Comparison of ENCODE assay signal across 10 mouse cellular contexts in genomic region chr2:102760284-102761072, GRCm38 (mm10).
DNase-seq lines count a peak whose midpoint lies in the region; ATAC-seq and TF ChIP-seq lines count a peak whose summit lies in the region.
"Had no signal": no experiment of that assay in that cellular context is flagged by ENCODE, and none has a peak within 500 bp of the region (broad histone marks: within the 10 kb centered on the region; RNA-seq: fewer than 3 reads in every experiment).

No protein-coding gene starts in this region.

- 77% methylated on average over 5 of the region's 5 CpGs for WGBS in limb, embryonic 14.5 days
- 83% methylated on average over 5 of the region's 5 CpGs for WGBS in limb, embryonic 10.5 days

- H3K27me3 ChIP-seq in limb, embryonic 14.5 days (ENCODE audit: control insufficient read depth, insufficient read depth, low read length): no peaks in the 10 kb centered on the region
- H3K27me3 ChIP-seq in limb, embryonic 10.5 days (ENCODE audit: low read depth, poor library complexity, severe bottlenecking): no peaks in the 10 kb centered on the region
- H3K27me3 ChIP-seq: embryonic facial prominence, embryonic 15.5 days had no signal

- H3K36me3 ChIP-seq in limb, embryonic 14.5 days (ENCODE audit: control insufficient read depth, insufficient read depth, low read length): no peaks in the 10 kb centered on the region
- H3K36me3 ChIP-seq in limb, embryonic 10.5 days: no peaks in the 10 kb centered on the region
- H3K36me3 ChIP-seq: embryonic facial prominence, embryonic 15.5 days had no signal

- no peaks in the 10 kb centered on the region for H3K9me3 ChIP-seq in limb, embryonic 14.5 days (ENCODE audit: control insufficient read depth, low read length)
- H3K9me3 ChIP-seq in limb, embryonic 10.5 days (replicated peaks): no peaks in the 10 kb centered on the region
- H3K9me3 ChIP-seq: embryonic facial prominence, embryonic 15.5 days had no signal

- DNase-seq in frontal cortex, postnatal 36 days (ENCODE audit: low spot score in 2 of 2): no peak
- peak; percentile 37 for DNase-seq in limb, embryonic 14.5 days (ENCODE audit: low spot score)
- DNase-seq in limb, embryonic 10.5 days (ENCODE audit: low spot score): no peak
- DNase-seq in lung, postnatal 4 days: peak; percentile 19 to 54
- DNase-seq in left cerebral cortex, postnatal 14 days (ENCODE audit: low spot score in 2 of 2): no peak
- no peak for DNase-seq in spleen, adult 18-20 months
- DNase-seq: kidney, adult 2 months had no signal

- TF ChIP-seq POLR2A in limb, embryonic 14.5 days (IDR thresholded peaks at IDR 0.05; ENCODE audit: borderline replicate concordance, extremely low read depth, insufficient read depth, insufficient read length): no peak
- TF ChIP-seq POLR2A in embryonic fibroblast, embryonic 13.5 days (IDR thresholded peaks at IDR 0.05; ENCODE audit: low read depth, low read length): no peak

- H3K4me3 ChIP-seq in limb, embryonic 14.5 days (replicated peaks; ENCODE audit: low read length): no peak overlapping the region
- H3K4me3 ChIP-seq in limb, embryonic 10.5 days: no peak overlapping the region
- no peak overlapping the region for H3K4me3 ChIP-seq in embryonic fibroblast, embryonic 13.5 days (ENCODE audit: insufficient read depth, low read length)
- H3K4me3 ChIP-seq: embryonic facial prominence, embryonic 15.5 days had no signal

- intact Hi-C loops in left cerebral cortex, postnatal 14 days (cut with DNase I): no loop called here

- no peak overlapping the region for H3K27ac ChIP-seq in limb, embryonic 14.5 days (replicated peaks; ENCODE audit: low read depth, low read length)
- H3K27ac ChIP-seq in limb, embryonic 10.5 days: no peak overlapping the region
- peak overlapping the region; percentile 55 for H3K27ac ChIP-seq in embryonic fibroblast, embryonic 13.5 days (ENCODE audit: insufficient read depth, low read length)
- H3K27ac ChIP-seq: embryonic facial prominence, embryonic 15.5 days had no signal

- peak; percentile 29 for ATAC-seq in frontal cortex, adult (ENCODE audit: low TSS enrichment)
- no peak for ATAC-seq in limb, embryonic 14.5 days (ENCODE audit: low FRiP score, low read depth)

- no peak for TF ChIP-seq CTCF in embryonic fibroblast, embryonic 13.5 days (IDR thresholded peaks at IDR 0.05; ENCODE audit: borderline replicate concordance, insufficient read depth, low read length)

- H3K4me1 ChIP-seq in limb, embryonic 14.5 days (ENCODE audit: control insufficient read depth, insufficient read depth, low read length): no peaks in the 10 kb centered on the region
- no peaks in the 10 kb centered on the region for H3K4me1 ChIP-seq in limb, embryonic 10.5 days
- H3K4me1 ChIP-seq in embryonic fibroblast, embryonic 13.5 days (ENCODE audit: control insufficient read depth, insufficient read depth, low read length): peaks cover 9% of the 10 kb centered on the region
- H3K4me1 ChIP-seq: embryonic facial prominence, embryonic 15.5 days had no signal

- no peak overlapping the region for H3K9ac ChIP-seq in limb, embryonic 14.5 days (ENCODE audit: low read depth, low read length, severe bottlenecking)
- H3K9ac ChIP-seq: embryonic facial prominence, embryonic 15.5 days had no signal

- no peak overlapping the region for H3K4me2 ChIP-seq in limb, embryonic 14.5 days (replicated peaks; ENCODE audit: low read depth, low read length, severe bottlenecking)
- H3K4me2 ChIP-seq: embryonic facial prominence, embryonic 15.5 days had no signal

Comparison
In these comparisons a context has a peak if more than half of its experiments do, and no peak if none do; other contexts are left out.
1. DNase-seq: peak in limb, embryonic 14.5 days (single experiment) and lung, postnatal 4 days (2 of 2); none in frontal cortex, postnatal 36 days (0 of 2), limb, embryonic 10.5 days (single experiment), left cerebral cortex, postnatal 14 days (0 of 2) and spleen, adult 18-20 months (0 of 2).